Mouse (Mus musculus): ENCODE data around the gene Washc3. TPM values are rescaled to one million over a fixed set of nuclear protein-coding genes. Genes with fewer than 3 reads are reported as not detected.
A peak's percentile ranks its signal among the peaks of the same experiment; 100 is the strongest.

Gene Washc3
- polyA plus RNA-seq, 1 experiment from 2014 or later, result 58.7 TPM

DNA sequence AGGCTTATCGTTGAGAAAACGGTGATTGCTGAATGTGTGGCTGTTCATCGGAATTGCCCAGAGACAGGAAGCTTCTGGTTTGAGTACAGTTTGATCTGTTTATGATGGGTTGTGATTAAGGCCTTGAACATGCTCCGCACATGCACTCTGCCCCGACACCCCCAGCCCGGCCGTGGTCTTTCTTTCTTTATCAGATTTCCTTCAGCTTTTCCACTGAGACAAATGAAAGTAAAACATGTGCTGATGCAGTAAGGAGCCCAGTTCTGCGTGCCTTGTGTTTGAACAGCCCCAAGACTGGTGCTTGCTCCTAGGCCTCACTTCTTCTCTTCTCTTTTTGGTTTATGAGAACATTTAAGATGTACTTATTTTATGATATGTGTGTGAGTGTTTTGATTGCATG lies 1.7 kb downstream of the Washc3 start:
- Histone ChIP-seq H3K9ac (ENCODE audit: low read depth, low read length) (no peak overlapping the region), H3K4me3 (ENCODE audit: low read depth, low read length) (no peak overlapping the region), H3K27ac (ENCODE audit: low read depth, low read length) (no peak overlapping the region), H3K27me3 (replicated peaks; ENCODE audit: control insufficient read depth, insufficient read depth, low read length) (no peaks in the 10 kb centered on the region), H3K4me2 (0 out of 2 replicates have a peak overlapping the region, but pooled peaks have one; percentile 6), H3K9me3 (ENCODE audit: control insufficient read depth, low read length) (no peaks in the 10 kb centered on the region), H3K36me3 (ENCODE audit: control insufficient read depth, insufficient read depth, low read length) (no peaks in the 10 kb centered on the region; the same call in 1 of the 2 replicates), H3K4me1 (replicated peaks; ENCODE audit: control insufficient read depth, insufficient read depth, low read length) (0 out of 2 replicates have a peak, but pooled peaks cover 2% of the 10 kb centered on the region)
- ATAC-seq (replicated peaks; ENCODE audit: low FRiP score) (no peak), DNase-seq (ENCODE audit: low spot score) (no peak)
- 62% methylated on average over 8 of the region's 8 CpGs for WGBS

DNA sequence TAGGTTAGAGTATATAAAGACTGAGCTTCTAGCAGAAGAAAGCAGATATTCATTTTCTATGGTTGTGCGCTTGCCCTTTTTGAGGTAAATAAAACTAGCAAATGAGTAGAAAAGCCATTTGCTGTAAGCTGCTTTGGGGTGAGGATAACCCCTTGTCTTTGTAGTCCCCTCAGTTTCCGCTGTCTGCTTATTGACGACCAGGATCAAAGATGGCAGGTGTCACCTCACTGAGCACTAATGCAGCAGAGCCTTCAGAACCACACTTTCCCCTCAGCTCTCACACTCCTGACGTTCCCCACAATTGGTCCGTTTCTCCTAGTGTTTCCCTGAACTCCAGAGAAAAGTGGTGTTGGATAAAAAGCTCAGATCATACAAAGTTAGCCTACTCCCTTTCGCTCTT lies 2.3 kb downstream of the Washc3 start:
- Histone ChIP-seq H3K27ac (ENCODE audit: low read depth, low read length) (no peak overlapping the region), H3K27me3 (replicated peaks; ENCODE audit: control insufficient read depth, insufficient read depth, low read length) (no peaks in the 10 kb centered on the region), H3K4me2 (no peak overlapping the region), H3K9ac (ENCODE audit: low read depth, low read length) (no peak overlapping the region), H3K9me3 (ENCODE audit: control insufficient read depth, low read length) (no peaks in the 10 kb centered on the region), H3K4me1 (replicated peaks; ENCODE audit: control insufficient read depth, insufficient read depth, low read length) (0 out of 2 replicates have a peak, but pooled peaks cover 2% of the 10 kb centered on the region), H3K4me3 (ENCODE audit: low read depth, low read length) (no peak overlapping the region), H3K36me3 (ENCODE audit: control insufficient read depth, insufficient read depth, low read length) (no peaks in the 10 kb centered on the region; the same call in 1 of the 2 replicates)
- DNase-seq (ENCODE audit: low spot score), result no peak
- 88% methylated on average over 6 of the region's 6 CpGs for WGBS
- no peak for ATAC-seq (replicated peaks; ENCODE audit: low FRiP score)

DNA sequence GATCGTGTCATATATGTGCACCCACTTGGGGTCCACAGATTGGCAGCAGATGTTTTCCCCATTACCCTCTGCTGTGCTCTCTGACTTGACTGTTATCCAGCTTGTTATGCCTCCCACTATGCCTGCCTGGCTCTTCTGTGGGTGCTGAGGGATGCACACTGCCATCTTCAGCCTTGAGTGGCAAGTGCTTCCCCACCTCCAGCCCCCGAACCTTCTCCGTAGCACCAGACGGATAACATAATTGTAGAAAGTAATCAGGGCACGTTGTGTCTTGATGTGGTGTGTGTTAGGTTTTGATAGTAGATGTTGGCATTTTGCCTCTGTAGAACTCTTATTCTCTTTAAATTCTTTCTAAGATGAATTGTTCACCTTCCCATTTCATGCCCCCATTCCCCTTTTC lies 11.8 kb downstream of the Washc3 start:
- H3K4me2 ChIP-seq, result no peak overlapping the region
- ATAC-seq (replicated peaks; ENCODE audit: low FRiP score) (no peak), DNase-seq (ENCODE audit: low spot score) (no peak)
- no peaks in the 10 kb centered on the region for H3K27me3 ChIP-seq (replicated peaks; ENCODE audit: control insufficient read depth, insufficient read depth, low read length)
- no peak overlapping the region for H3K9ac ChIP-seq (ENCODE audit: low read depth, low read length)
- peaks cover 4% of the 10 kb centered on the region; the same call in 1 of the 2 replicates for H3K36me3 ChIP-seq (ENCODE audit: control insufficient read depth, insufficient read depth, low read length)
- H3K4me3 ChIP-seq (ENCODE audit: low read depth, low read length), result no peak overlapping the region
- H3K4me1 ChIP-seq (replicated peaks; ENCODE audit: control insufficient read depth, insufficient read depth, low read length), result no peaks in the 10 kb centered on the region
- no peaks in the 10 kb centered on the region for H3K9me3 ChIP-seq (ENCODE audit: control insufficient read depth, low read length)
- 89% methylated on average over 5 of the region's 5 CpGs for WGBS
- no peak overlapping the region for H3K27ac ChIP-seq (ENCODE audit: low read depth, low read length)

DNA sequence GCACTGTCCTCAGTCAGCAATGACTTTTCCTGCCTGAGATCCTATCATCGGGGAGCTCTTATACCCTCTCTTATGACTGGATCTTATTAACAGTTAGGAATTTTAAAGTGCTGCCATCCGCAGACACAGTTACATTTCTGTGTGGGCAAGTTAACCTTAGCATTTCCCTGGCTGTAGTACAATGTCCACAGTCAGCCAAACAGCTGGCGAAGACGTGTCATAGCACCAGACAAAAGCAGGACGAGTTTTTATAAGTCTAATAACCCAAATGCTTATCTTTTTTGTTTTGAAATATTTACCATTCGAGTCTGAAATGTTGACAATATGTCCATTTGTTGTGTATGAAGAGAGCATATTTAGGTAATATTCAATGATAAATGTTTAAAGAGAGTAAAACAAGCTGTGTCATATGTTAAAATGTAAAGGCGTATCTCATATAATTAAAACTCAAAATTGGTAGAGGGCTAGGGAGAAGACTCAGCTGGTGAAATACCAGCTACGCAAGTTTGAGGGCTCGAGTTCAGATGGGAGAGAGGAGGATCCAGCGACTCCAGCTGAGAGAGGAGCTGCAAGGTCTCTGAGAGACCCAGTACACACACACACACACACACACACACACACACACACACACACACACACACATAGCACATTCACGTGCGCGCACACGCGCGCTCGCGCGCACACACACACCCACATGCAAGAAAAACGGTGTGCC lies 14.1 kb downstream of the Washc3 start:
- Histone ChIP-seq H3K4me2 (no peak overlapping the region), H3K36me3 (ENCODE audit: control insufficient read depth, insufficient read depth, low read length) (peaks cover 6% of the 10 kb centered on the region; the same call in 1 of the 2 replicates), H3K9me3 (ENCODE audit: control insufficient read depth, low read length) (no peaks in the 10 kb centered on the region), H3K4me3 (ENCODE audit: low read depth, low read length) (no peak overlapping the region), H3K27ac (ENCODE audit: low read depth, low read length) (no peak overlapping the region), H3K9ac (ENCODE audit: low read depth, low read length) (no peak overlapping the region), H3K27me3 (replicated peaks; ENCODE audit: control insufficient read depth, insufficient read depth, low read length) (no peaks in the 10 kb centered on the region), H3K4me1 (replicated peaks; ENCODE audit: control insufficient read depth, insufficient read depth, low read length) (no peaks in the 10 kb centered on the region)
- ATAC-seq (replicated peaks; ENCODE audit: low FRiP score), result no peak
- 88% methylated on average over 20 of the region's 20 CpGs for whole genome bisulfite sequencing
- DNase-seq (ENCODE audit: low spot score), result no peak

DNA sequence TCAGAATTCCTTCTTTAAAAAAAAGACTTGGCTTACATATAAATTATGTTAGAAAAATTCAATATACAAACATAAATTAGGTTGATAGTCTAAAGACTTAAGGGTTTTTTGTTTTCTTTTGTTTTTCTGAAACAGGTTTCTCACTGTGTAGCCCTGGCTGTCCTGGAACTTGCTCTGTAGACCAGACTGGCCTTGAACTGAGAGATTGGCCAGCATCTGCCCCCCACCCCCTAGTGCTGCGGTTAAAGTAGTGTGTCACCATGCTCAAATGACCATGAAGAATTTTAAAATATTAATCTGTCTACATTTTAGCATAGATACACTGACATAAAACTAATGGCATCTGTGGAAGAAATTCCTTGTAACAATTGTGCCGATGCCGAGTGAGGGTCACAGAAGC lies 17.3 kb downstream of the Washc3 start:
- Histone ChIP-seq H3K4me1 (replicated peaks; ENCODE audit: control insufficient read depth, insufficient read depth, low read length) (no peaks in the 10 kb centered on the region), H3K27me3 (replicated peaks; ENCODE audit: control insufficient read depth, insufficient read depth, low read length) (no peaks in the 10 kb centered on the region), H3K27ac (ENCODE audit: low read depth, low read length) (no peak overlapping the region), H3K9ac (ENCODE audit: low read depth, low read length) (no peak overlapping the region), H3K4me3 (ENCODE audit: low read depth, low read length) (no peak overlapping the region), H3K36me3 (ENCODE audit: control insufficient read depth, insufficient read depth, low read length) (peaks cover 4% of the 10 kb centered on the region; the same call in 1 of the 2 replicates), H3K9me3 (ENCODE audit: control insufficient read depth, low read length) (no peaks in the 10 kb centered on the region), H3K4me2 (no peak overlapping the region)
- 95% methylated on average over 3 of the region's 3 CpGs for whole genome bisulfite sequencing
- DNase-seq (ENCODE audit: low spot score), result no peak
- no peak for ATAC-seq (replicated peaks; ENCODE audit: low FRiP score)

DNA sequence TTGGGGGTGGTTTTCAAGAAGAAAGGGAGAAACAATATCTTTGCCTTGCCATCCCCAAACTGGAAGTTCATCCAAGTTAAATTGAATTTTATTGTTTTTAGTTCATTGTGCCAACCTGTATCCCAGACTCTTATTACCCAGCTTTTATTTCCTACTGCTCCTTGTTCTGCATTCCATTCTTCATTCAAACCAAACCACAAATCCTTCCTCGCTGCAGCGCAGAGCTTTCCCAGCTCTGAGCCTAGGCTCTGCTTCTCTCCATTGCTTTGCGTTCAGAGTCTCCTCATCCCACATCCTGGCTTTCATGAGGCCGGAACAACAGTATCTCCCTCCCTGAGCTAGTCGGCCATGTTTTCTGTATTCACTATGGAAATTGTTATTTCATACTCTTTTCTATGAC lies 20.8 kb downstream of the Washc3 start:
- ATAC-seq (replicated peaks; ENCODE audit: low FRiP score) (no peak), DNase-seq (ENCODE audit: low spot score) (no peak)
- Histone ChIP-seq H3K36me3 (ENCODE audit: control insufficient read depth, insufficient read depth, low read length) (0 out of 2 replicates have a peak, but pooled peaks cover 2% of the 10 kb centered on the region), H3K9me3 (ENCODE audit: control insufficient read depth, low read length) (no peaks in the 10 kb centered on the region), H3K4me3 (ENCODE audit: low read depth, low read length) (no peak overlapping the region), H3K9ac (ENCODE audit: low read depth, low read length) (no peak overlapping the region), H3K4me2 (no peak overlapping the region), H3K27me3 (replicated peaks; ENCODE audit: control insufficient read depth, insufficient read depth, low read length) (no peaks in the 10 kb centered on the region), H3K4me1 (replicated peaks; ENCODE audit: control insufficient read depth, insufficient read depth, low read length) (no peaks in the 10 kb centered on the region), H3K27ac (ENCODE audit: low read depth, low read length) (no peak overlapping the region)
- 84% methylated on average over 5 of the region's 5 CpGs for WGBS

DNA sequence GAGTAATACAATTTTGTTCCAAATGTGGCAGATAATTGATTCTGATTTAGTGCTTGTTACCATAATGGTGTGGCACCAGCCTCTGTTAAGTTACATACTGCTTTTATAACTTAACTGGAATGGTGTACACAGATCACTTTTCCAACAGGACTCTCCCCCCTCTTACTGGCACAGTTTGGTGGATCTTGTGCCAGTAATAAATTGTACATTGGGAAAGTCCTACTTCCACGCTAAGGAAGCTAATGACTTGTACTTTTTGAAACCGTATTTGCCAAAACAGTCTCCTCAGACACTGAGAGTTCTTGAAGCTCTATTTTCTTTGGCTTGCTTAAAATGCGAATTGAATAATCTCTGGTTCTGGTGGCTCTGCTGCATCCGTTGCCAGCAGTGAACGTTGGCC lies 24.5 kb downstream of the Washc3 start:
- peaks cover 10% of the 10 kb centered on the region for H3K4me1 ChIP-seq (replicated peaks; ENCODE audit: control insufficient read depth, insufficient read depth, low read length)
- DNase-seq (ENCODE audit: low spot score) (no peak), ATAC-seq (replicated peaks; ENCODE audit: low FRiP score) (no peak)
- H3K27me3 ChIP-seq (replicated peaks; ENCODE audit: control insufficient read depth, insufficient read depth, low read length), result no peaks in the 10 kb centered on the region
- H3K9me3 ChIP-seq (ENCODE audit: control insufficient read depth, low read length), result no peaks in the 10 kb centered on the region
- WGBS, result 90% methylated on average over 5 of the region's 5 CpGs
- no peak overlapping the region for H3K27ac ChIP-seq (ENCODE audit: low read depth, low read length)
- H3K4me3 ChIP-seq (ENCODE audit: low read depth, low read length), result no peak overlapping the region
- H3K4me2 ChIP-seq, result no peak overlapping the region
- H3K36me3 ChIP-seq (ENCODE audit: control insufficient read depth, insufficient read depth, low read length), result no peaks in the 10 kb centered on the region
- no peak overlapping the region for H3K9ac ChIP-seq (ENCODE audit: low read depth, low read length)

DNA sequence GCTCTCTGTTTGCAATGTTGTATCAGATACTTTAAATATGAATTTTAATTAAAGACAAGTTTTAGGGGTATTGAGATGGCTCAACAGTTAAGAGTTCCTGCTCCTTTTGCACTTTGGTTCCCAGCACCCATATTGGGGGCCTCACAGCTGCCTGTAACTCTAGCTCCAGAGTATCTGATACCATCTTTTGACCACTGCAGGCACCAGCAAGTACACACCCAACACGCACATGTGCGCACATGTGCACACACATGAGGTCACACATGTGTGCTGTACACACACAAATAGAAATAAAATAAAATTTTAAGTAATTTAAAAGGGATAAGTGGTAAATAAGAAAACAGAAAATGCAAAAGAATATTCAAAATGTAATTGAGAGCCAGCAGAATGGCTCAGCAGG lies 27.1 kb downstream of the Washc3 start:
- Histone ChIP-seq H3K27me3 (replicated peaks; ENCODE audit: control insufficient read depth, insufficient read depth, low read length) (no peaks in the 10 kb centered on the region), H3K4me1 (replicated peaks; ENCODE audit: control insufficient read depth, insufficient read depth, low read length) (peaks cover 10% of the 10 kb centered on the region), H3K27ac (ENCODE audit: low read depth, low read length) (no peak overlapping the region), H3K9ac (ENCODE audit: low read depth, low read length) (no peak overlapping the region), H3K9me3 (ENCODE audit: control insufficient read depth, low read length) (no peaks in the 10 kb centered on the region), H3K36me3 (ENCODE audit: control insufficient read depth, insufficient read depth, low read length) (no peaks in the 10 kb centered on the region), H3K4me2 (no peak overlapping the region), H3K4me3 (ENCODE audit: low read depth, low read length) (no peak overlapping the region)
- ATAC-seq (replicated peaks; ENCODE audit: low FRiP score) (no peak; the same call in 1 of the 2 replicates), DNase-seq (ENCODE audit: low spot score) (no peak)
- WGBS, result 74% methylated on average over 2 of the region's 2 CpGs

DNA sequence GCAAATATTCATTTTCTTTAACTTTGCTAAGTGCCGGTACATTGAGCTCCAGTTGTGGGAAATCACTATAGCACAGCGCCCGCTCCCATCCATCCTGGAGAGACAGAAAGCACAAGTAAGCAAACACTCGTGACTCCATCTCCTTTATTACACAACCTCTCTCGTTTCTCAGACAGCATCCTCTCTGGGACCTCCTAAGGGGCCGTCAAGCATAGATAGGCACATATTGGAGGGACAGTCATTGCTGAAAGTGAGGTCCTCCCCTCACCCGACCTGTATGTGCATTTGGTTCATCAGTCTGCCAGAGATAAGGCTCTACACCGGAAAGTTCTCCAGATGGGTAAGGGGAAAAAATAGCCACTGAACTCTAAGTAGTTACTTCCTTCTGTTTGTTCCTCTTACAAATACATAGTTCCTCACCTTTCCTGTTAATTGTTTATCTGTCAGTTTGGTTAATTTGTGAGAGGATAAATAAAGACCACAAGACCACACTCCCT lies 27.7 kb downstream of the Washc3 start:
- no peak overlapping the region for H3K9ac ChIP-seq (ENCODE audit: low read depth, low read length)
- 31% methylated on average over 8 of the region's 8 CpGs for WGBS
- ATAC-seq (replicated peaks; ENCODE audit: low FRiP score), result peak; percentile 72

More for the DNA sequence above, 27.7 kb downstream of the Washc3 start:
- Histone ChIP-seq H3K4me1 (replicated peaks; ENCODE audit: control insufficient read depth, insufficient read depth, low read length) (peaks cover 10% of the 10 kb centered on the region), H3K27ac (ENCODE audit: low read depth, low read length) (no peak overlapping the region), H3K27me3 (replicated peaks; ENCODE audit: control insufficient read depth, insufficient read depth, low read length) (no peaks in the 10 kb centered on the region), H3K9me3 (ENCODE audit: control insufficient read depth, low read length) (no peaks in the 10 kb centered on the region), H3K4me2 (0 out of 2 replicates have a peak overlapping the region, but pooled peaks have one; percentile 7), H3K36me3 (ENCODE audit: control insufficient read depth, insufficient read depth, low read length) (no peaks in the 10 kb centered on the region), H3K4me3 (ENCODE audit: low read depth, low read length) (no peak overlapping the region)
- no peak for DNase-seq (ENCODE audit: low spot score)

All from liver, embryonic 11.5 days (tissue).